Mouse (Mus musculus): Measurements from ENCODE around the gene Arsk. TPM values are rescaled to one million over a fixed set of nuclear protein-coding genes. Genes with fewer than 3 reads are reported as not detected.

Arsk gene
- total RNA-seq (2023), result 10.9 to 11.8 TPM (median 11.4 TPM) in 4 replicates

DNA sequence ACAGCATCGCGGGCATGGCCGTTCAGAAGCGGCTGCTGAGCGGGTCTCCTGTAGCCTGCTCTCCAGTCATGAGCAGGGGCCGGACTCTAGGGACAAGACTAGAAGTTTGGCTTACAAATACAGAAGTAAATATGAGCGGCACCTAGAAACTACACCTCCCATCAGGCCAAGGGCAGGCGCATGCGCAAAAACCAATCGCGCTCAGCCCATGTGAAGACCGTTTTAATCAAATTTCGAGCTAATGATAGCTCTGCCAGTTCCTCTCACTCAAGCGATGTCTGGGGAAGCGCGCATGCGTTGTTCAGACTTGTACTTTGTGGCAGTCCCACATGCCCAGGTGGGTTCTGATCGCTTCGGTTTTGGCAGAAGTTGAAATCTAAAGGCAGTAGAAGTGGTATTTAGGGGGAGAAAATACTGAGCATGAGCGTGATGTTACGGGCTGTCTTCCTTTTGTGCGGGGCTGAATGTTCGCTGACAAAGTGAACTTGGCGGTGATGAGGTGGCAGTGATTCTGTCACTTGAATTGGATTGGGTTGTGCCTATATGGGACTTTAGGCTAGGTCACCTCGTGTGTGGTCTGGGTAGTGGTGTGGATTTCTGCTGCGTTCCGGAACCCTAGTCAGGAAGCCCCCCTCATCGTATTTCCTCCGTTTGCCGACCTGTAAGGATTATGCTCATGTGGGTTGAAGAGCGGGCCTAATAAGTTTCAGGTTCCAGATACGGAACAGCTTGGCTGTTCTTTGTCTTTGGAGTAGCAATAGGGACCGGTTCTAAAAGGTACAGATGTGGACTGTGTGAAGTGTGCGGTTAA is at the start of gene Arsk, which contains the start of gene Ttc37:
Gene Arsk (minus strand): TSS at position 168 of the 811 bp plus-strand sequence.
Gene Ttc37 (plus strand): TSS at position 242 of the 811 bp plus-strand sequence.

DNA sequence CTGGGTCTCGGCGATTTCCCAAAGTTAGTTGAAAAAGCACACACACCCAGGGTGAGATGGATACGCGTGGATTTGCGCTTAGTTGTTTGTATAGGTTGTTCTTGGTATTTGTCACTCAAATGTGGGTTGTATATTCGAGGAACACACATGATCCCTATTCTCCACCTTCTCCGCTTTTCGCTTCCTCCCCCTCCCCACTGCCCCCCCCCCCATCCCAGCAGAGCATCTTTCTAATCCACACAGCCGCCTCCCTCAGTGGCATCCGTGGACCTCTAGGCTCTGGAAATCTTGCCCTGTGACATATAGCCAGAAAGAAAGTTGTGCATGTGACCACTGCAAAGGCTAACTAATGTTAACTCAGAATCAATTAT is 41.6 kb downstream of the Arsk start, which contains the start of gene Gpr150:
Gene Gpr150 (minus strand): TSS at position 101 of the 371 bp plus-strand sequence.

DNA sequence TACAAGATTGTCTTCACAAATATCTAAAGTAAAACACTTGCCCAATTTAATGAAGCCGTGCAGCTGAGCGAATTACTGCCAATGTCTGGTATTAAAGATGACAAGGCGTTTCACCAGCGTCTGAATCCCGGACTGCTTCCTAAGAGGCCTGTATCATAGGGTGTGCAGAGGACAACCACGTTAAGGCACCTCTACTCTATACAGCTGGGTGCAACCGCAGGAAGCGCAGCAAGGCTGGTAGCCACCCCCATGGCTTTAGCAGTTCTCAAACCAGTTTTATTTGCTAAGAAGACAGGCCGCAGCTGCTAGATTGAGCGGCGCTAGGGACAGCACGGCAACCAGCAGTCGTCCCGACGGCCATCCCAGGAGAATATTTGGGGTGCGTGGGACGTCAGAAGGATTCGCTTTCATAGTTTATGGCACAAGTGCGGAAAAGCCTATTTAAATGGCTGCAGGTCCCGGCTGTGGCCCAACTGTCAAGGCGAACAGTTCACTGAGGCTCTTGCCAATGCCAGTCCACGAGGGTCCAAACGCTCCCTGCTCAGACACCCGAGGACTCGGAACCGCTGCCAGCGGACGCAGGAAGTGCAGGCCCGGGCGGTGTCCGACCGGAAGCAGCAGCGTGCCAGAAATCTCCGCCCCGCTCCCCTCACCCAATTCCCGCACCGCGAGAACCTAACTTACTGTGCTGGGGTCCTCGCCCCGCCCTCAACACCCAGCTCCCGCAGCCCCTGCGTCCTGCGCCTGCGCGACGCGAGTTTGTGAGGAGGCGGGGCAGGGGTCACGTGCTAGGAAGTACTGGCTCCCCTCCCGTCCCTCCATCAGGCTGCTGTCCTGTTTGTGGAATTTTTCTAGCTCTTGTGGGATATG is 80.3 kb downstream of the Arsk start, which contains the start of gene Rfesd:
Gene Rfesd (minus strand): TSS at position 746 of the 870 bp plus-strand sequence.

Other genes starting within 250 kb of the Arsk start
- gene Rhobtb3, start 154.7 kb downstream of the Arsk start, total RNA-seq (2023), result 0.16 to 0.63 TPM (median 0.20 TPM) in 3 of 4 replicates, not detected in the other
- not detected in 4 replicates for gene Spata9, start 131.5 kb downstream of the Arsk start, total RNA-seq (2023)
- 6.8 to 8.9 TPM (median 7.9 TPM) in 4 replicates for gene Rfesd, start 79.9 kb downstream of the Arsk start, total RNA-seq (2023)
- not detected in 4 replicates for gene Gpr150, start 41.7 kb downstream of the Arsk start, total RNA-seq (2023)
- 29.3 to 31.7 TPM (median 30.3 TPM) in 4 replicates for gene Ttc37, start 74 bp upstream of the Arsk start, total RNA-seq (2023)
- not detected in 4 replicates for gene Fam81b, start 206.4 kb upstream of the Arsk start, total RNA-seq (2023)